Mouse (Mus musculus) stomach, postnatal 0 days (tissue): ENCODE measurements around the gene Vav2.

Source experiments
- CTCF ChIP-seq: IDR thresholded peaks from 2 replicates; pipeline ENCODE4 v1.5.1; 2016; ENCODE audit warnings: antibody characterized with exemption, low read depth, mild to moderate bottlenecking, moderate library complexity
- EP300 ChIP-seq: optimal IDR thresholded peaks from 2 replicates; pipeline ENCODE3; 2016; ENCODE audit warnings: antibody characterized with exemption

GRCm38 (mm10) chr2:27461881-27462660 is 35.2 kb upstream of the Vav2 start:
- TF ChIP-seq CTCF (no peak), EP300 (no peak)
